Mouse (Mus musculus) left cerebral cortex, postnatal 25 days (tissue): ENCODE results near the gene Krtap28-13. TPM values are rescaled to one million over a fixed set of nuclear protein-coding genes. Genes with fewer than 3 reads are reported as not detected.

Source experiments
- DNase-seq, 2 experiments: peaks; one replicate each; pipeline ENCODE4 v3.0.0; 2022; ENCODE audit warnings: low spot score in 2 of 2, mixed read lengths in 1 of 2
- intact Hi-C: fragments of 180-260 bp; cut with DNase I; formaldehyde crosslinking; loops from one replicate; pipeline ENCODE4 v1.15.1; 2025
- total RNA-seq, 2 experiments: library from RNA; stranded (reverse); gene quantifications; 2 replicates each; pipeline ENCODE4 v1.2.3; 2021

Krtap28-13 gene
- total RNA-seq, 2 experiments from 2014 or later = not detected

- intact Hi-C loops = loop anchor here (5.0 kb wide), 1 partner anchor 284 kb away; no protein-coding TSS in a partner anchor
- DNase-seq = peak; percentile 47 to 55
Measured at GRCm38 (mm10) chr1:83076190-83076917, 15.6 kb downstream of the Krtap28-13 start.

- DNase-seq = peak; percentile 7 to 21
- intact Hi-C loops = loop anchor here (5.0 kb wide), 1 partner anchor 285 kb away; no protein-coding TSS in a partner anchor
Measured at GRCm38 (mm10) chr1:83077016-83077415, 16.3 kb downstream of the Krtap28-13 start.

GRCm38 (mm10) chr1:83084790-83085189, 24.1 kb downstream of the Krtap28-13 start:
- intact Hi-C loops = no loop called here
- DNase-seq = no peak

- DNase-seq = peak in 1 of 2 experiments; percentile 15
- intact Hi-C loops = no loop called here
Measured at GRCm38 (mm10) chr1:83091268-83091667, 30.5 kb downstream of the Krtap28-13 start.

- DNase-seq = no peak
- intact Hi-C loops = no loop called here
Measured at GRCm38 (mm10) chr1:83096935-83097334, 36.2 kb downstream of the Krtap28-13 start.

- no peak for DNase-seq
- intact Hi-C loops = no loop called here
Measured at GRCm38 (mm10) chr1:83099160-83099559, 38.4 kb downstream of the Krtap28-13 start.

GRCm38 (mm10) chr1:83099580-83100137, 38.9 kb downstream of the Krtap28-13 start:
- DNase-seq = no peak
- intact Hi-C loops = no loop called here

- intact Hi-C loops = no loop called here
- DNase-seq = no peak
Measured at GRCm38 (mm10) chr1:83101891-83102290, 41.2 kb downstream of the Krtap28-13 start.

- intact Hi-C loops = no loop called here
- no peak for DNase-seq
Measured at GRCm38 (mm10) chr1:83105464-83105863, 44.7 kb downstream of the Krtap28-13 start.

GRCm38 (mm10) chr1:83107410-83107978, 46.8 kb downstream of the Krtap28-13 start:
- intact Hi-C loops = no loop called here
- no peak for DNase-seq

GRCm38 (mm10) chr1:83110992-83111391, 50.3 kb downstream of the Krtap28-13 start:
- intact Hi-C loops = no loop called here
- no peak for DNase-seq

Other genes starting within 250 kb of the Krtap28-13 start
- 10 to 100 TPM; 81.8 to 88.6 TPM for gene Agfg1, start 221.4 kb upstream of the Krtap28-13 start, total RNA-seq
- gene A030005L19Rik, start 147.6 kb upstream of the Krtap28-13 start, total RNA-seq = 1 to 10 TPM in 1 of 2 experiments, under 1 TPM in 1; 0.87 to 1.2 TPM
- gene A030014E15Rik, start 136.0 kb upstream of the Krtap28-13 start, total RNA-seq = not detected
- gene Gm6217, start 129.5 kb upstream of the Krtap28-13 start, total RNA-seq = not detected
- gene A030003K21Rik, start 117.5 kb upstream of the Krtap28-13 start, total RNA-seq = not detected
- gene Gm7544, start 104.9 kb upstream of the Krtap28-13 start, total RNA-seq = not detected
- gene Gm47955, start 100.6 kb upstream of the Krtap28-13 start, total RNA-seq = not detected
- gene Gm47959, start 60.4 kb upstream of the Krtap28-13 start, total RNA-seq = not detected
- 1 to 10 TPM; 2.8 to 2.9 TPM for gene Slc19a3, start 22.5 kb upstream of the Krtap28-13 start, total RNA-seq
- gene Krtap28-10, start 18.4 kb upstream of the Krtap28-13 start, total RNA-seq = not detected
- not detected for gene Gm47969, start 16.0 kb upstream of the Krtap28-13 start, total RNA-seq
- not detected for gene A030005K14Rik, start 1.6 kb upstream of the Krtap28-13 start, total RNA-seq
- not detected for gene Ccl20, start 55.8 kb downstream of the Krtap28-13 start, total RNA-seq
- under 1 TPM; 0.32 to 0.39 TPM for gene Daw1, start 98.8 kb downstream of the Krtap28-13 start, total RNA-seq